Mouse (Mus musculus) lung, postnatal 0 days (tissue): ENCODE measurements around the gene Ing4. TPM values are rescaled to one million over a fixed set of nuclear protein-coding genes. Genes with fewer than 3 reads are reported as not detected.

Source experiments
- ATAC-seq: fragments of 200-750 bp; cut with Nextera tagmentation; 2 replicates; pipeline ENCODE4 v1.8.0; 2017; ENCODE audit warnings: moderate library complexity
- DNase-seq: peaks from one replicate; pipeline ENCODE4 v3.0.0-alpha.2; 2016; ENCODE audit warnings: low spot score
- H3K27ac ChIP-seq: fragments of 300-500 bp; sonication (generic); 2 replicates; pipeline ENCODE4 v1.5.1; 2014; ENCODE audit warnings: antibody characterized with exemption, mild to moderate bottlenecking, low read length, mixed read lengths
- H3K27me3 ChIP-seq: fragments of 300-500 bp; sonication (generic); replicated peaks from 2 replicates; pipeline ENCODE4 v1.6.1; 2014; ENCODE audit warnings: low read length, mixed read lengths; ENCODE audit not compliant: insufficient read depth
- H3K36me3 ChIP-seq: fragments of 300-500 bp; sonication (generic); 2 replicates; pipeline ENCODE4 v1.6.1; 2014; ENCODE audit warnings: low read length, mixed read lengths; ENCODE audit not compliant: insufficient read depth
- H3K4me1 ChIP-seq: fragments of 300-500 bp; sonication (generic); 2 replicates; pipeline ENCODE4 v1.6.1; 2014; ENCODE audit warnings: antibody characterized with exemption, low read depth, low read length, mixed read lengths; ENCODE audit not compliant: insufficient read depth
- H3K4me2 ChIP-seq: fragments of 300-500 bp; sonication (generic); replicated peaks from 2 replicates; pipeline ENCODE4 v1.6.1; 2014; ENCODE audit warnings: low read depth, mild to moderate bottlenecking, low read length, moderate library complexity, mixed read lengths
- H3K4me3 ChIP-seq: fragments of 300-500 bp; sonication (generic); 2 replicates; pipeline ENCODE4 v1.5.1; 2014; ENCODE audit warnings: low read depth, low read length
- H3K9ac ChIP-seq: fragments of 300-500 bp; sonication (generic); replicated peaks from 2 replicates; pipeline ENCODE4 v1.6.1; 2014; ENCODE audit warnings: low read depth, mild to moderate bottlenecking
- H3K9me3 ChIP-seq: fragments of 300-500 bp; sonication (generic); 2 replicates; pipeline ENCODE4 v1.6.1; 2016; ENCODE audit warnings: low read length, mixed read lengths
- CTCF ChIP-seq: IDR thresholded peaks from 2 replicates; pipeline ENCODE4 v1.5.1; 2016; ENCODE audit warnings: antibody characterized with exemption, mild to moderate bottlenecking
- EP300 ChIP-seq: IDR thresholded peaks from 2 replicates; pipeline ENCODE4 v1.6.1; 2016; ENCODE audit warnings: antibody characterized with exemption, mild to moderate bottlenecking, control low read depth
- WGBS: fragments of 180-500 bp; shearing (Covaris S2); extraction: QIAGEN DNeasy Blood & Tissue Kit; methylation state at CpG from one replicate; pipeline ENCODE4 v1.1.7; 2014; 5-methylcytosine and 5-hydroxymethylcytosine counted together
- polyA plus RNA-seq: library from polyadenylated mRNA; unstranded; fragments of >200 nt; fragmentation: Nextera tagmentation; extraction: Ambion mirVana; gene quantifications from 2 replicates; pipeline ENCODE4 v1.2.1, GENCODE M21; 2015

Ing4 gene
- polyA plus RNA-seq, 1 experiment from 2014 or later, result 100 TPM

GRCm38 (mm10) chr6:125084424-125084823, 44.9 kb downstream of the Ing4 start:
- Histone ChIP-seq H3K4me1 (peaks cover 4% of the 10 kb centered on the region; the same call in 1 of the 2 replicates), H3K27ac (no peak overlapping the region), H3K9me3 (no peaks in the 10 kb centered on the region), H3K36me3 (no peaks in the 10 kb centered on the region), H3K9ac (no peak overlapping the region), H3K4me2 (no peak overlapping the region), H3K4me3 (no peak overlapping the region), H3K27me3 (no peaks in the 10 kb centered on the region)
- peak; percentile 13 for ATAC-seq
- TF ChIP-seq CTCF, result peak; percentile 94
- TF ChIP-seq EP300, result no peak
- 2% methylated on average over 4 of the region's 4 CpGs for WGBS
- peak; percentile 89 for DNase-seq

DNA sequence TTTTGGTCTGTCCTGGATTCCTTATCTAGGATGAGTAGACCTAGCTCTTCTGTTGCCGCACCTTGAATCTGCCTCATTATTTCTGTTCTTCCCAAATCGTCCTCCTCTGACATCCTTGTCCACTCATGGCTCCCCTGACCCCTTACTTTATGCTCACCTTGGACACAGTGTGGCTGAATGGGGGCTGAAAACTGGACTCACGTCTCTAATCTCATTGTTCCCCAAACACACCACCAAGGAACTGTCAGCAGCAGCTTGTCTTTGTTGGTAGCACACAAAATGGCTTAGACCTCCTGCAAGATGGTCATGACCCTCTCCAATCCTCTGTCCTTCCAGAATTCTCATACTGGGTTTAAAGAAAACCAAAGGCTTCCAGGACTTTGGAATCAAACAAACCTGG, 48.4 kb downstream of the Ing4 start:
- no peaks in the 10 kb centered on the region for H3K36me3 ChIP-seq
- ATAC-seq (no peak), DNase-seq (no peak)
- no peak overlapping the region for H3K4me2 ChIP-seq
- H3K4me3 ChIP-seq, result no peak overlapping the region
- no peak for TF ChIP-seq CTCF
- no peak for TF ChIP-seq EP300
- peaks cover 5% of the 10 kb centered on the region for H3K4me1 ChIP-seq
- no peak overlapping the region for H3K9ac ChIP-seq
- H3K27me3 ChIP-seq, result no peaks in the 10 kb centered on the region
- peak overlapping the region; percentile 84; the same call in 1 of the 2 replicates for H3K27ac ChIP-seq
- H3K9me3 ChIP-seq, result no peaks in the 10 kb centered on the region
- 61% methylated on average over 3 of the region's 3 CpGs for WGBS

DNA sequence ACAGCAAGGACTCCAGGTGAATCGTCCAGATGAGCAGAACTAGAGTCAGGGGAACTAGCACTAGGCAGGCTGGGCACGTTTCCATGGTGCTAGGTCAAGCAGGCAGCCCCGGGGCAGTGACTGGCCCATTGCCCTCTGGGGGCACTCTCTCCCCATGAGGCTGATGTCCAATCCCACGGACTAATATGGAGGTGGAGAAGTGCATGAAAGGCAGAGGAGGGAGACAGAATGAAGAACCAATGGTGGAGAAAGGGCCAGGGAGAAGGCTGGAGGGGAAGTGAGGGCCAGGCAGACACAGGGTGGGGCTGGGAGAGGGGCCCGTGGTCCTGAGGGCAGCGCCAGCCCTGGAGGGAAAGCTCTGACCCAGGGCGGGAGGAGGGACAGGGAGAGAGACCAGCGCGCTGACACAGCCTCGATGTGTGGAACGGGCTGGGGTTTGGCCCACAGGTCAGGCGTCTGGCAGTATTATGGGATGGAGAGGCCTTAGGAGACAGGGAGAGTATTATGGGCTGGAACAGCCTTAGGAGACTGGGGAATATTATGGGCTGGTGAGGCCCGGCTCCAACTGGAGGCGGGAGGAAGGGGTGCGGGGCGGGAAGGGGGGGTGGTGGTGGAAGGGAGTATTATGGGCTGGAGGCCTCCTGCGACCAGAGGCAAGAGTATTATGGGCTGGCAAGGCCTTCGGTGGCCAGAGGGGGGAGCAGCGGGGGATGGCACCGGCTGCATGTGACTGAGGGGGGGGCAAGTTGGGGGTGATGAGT, 49.2 kb downstream of the Ing4 start:
- H3K4me2 ChIP-seq, result peak overlapping the region; percentile 49
- TF ChIP-seq EP300 (0 out of 2 replicates have a peak, but pooled peaks have one; percentile 15), CTCF (peak; percentile 56)
- no peak overlapping the region for H3K4me3 ChIP-seq
- no peaks in the 10 kb centered on the region for H3K36me3 ChIP-seq
- ATAC-seq (peak; percentile 79), DNase-seq (peak; percentile 96)
- no peak overlapping the region for H3K9ac ChIP-seq
- H3K27me3 ChIP-seq, result no peaks in the 10 kb centered on the region
- 4% methylated on average over 16 of the region's 20 CpGs for WGBS
- H3K27ac ChIP-seq, result peak overlapping the region; percentile 84
- peaks cover 5% of the 10 kb centered on the region for H3K4me1 ChIP-seq
- no peaks in the 10 kb centered on the region for H3K9me3 ChIP-seq

DNA sequence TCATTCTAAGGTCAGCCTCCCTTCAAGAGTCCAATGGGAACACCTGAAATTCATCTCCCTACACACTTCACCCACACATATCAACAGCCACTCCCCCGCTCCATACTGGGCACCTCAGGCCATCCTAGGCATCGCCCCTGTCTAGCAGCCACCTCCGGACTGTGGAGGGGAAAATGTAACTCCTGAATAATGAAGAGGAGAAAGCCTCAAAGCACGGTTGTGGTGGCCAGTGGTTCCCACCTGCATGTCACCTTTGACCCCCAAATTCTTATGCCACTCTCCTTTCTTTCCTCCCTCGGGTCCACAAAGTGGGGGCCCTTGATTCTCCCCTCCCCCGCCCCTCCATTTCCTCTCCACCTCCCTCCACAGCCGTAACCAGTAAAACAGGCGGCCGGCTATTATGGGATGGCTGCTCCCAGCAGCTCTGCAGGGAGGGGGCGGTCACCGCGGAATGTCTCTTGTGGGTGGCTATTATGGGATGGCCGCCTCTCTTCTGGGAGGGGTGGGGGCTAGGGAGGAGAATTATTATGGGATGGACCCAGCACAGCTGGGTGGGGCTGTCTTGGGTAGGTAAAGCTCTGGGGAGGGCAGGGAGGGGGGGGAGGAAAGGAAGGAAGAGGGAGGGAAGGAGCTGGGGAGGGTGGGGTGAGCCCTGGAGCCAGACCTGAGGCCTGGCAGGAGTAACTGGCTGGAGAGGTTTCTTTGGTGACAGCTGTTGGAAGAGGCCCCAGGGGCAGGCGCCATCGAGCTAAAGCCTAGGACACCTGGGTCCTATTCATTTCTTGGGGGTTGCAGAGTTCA, 50.2 kb downstream of the Ing4 start:
- Histone ChIP-seq H3K9ac (no peak overlapping the region; the same call in 1 of the 2 replicates), H3K27me3 (no peaks in the 10 kb centered on the region), H3K27ac (peak overlapping the region; percentile 84), H3K9me3 (no peaks in the 10 kb centered on the region), H3K4me2 (peak overlapping the region; percentile 49), H3K36me3 (no peaks in the 10 kb centered on the region), H3K4me1 (peaks cover 5% of the 10 kb centered on the region), H3K4me3 (no peak overlapping the region)
- ATAC-seq (peak; percentile 73), DNase-seq (peak; percentile 89)
- 4% methylated on average over 15 of the region's 15 CpGs for WGBS
- TF ChIP-seq CTCF (no peak), EP300 (peak; percentile 31; the same call in 1 of the 2 replicates)

DNA sequence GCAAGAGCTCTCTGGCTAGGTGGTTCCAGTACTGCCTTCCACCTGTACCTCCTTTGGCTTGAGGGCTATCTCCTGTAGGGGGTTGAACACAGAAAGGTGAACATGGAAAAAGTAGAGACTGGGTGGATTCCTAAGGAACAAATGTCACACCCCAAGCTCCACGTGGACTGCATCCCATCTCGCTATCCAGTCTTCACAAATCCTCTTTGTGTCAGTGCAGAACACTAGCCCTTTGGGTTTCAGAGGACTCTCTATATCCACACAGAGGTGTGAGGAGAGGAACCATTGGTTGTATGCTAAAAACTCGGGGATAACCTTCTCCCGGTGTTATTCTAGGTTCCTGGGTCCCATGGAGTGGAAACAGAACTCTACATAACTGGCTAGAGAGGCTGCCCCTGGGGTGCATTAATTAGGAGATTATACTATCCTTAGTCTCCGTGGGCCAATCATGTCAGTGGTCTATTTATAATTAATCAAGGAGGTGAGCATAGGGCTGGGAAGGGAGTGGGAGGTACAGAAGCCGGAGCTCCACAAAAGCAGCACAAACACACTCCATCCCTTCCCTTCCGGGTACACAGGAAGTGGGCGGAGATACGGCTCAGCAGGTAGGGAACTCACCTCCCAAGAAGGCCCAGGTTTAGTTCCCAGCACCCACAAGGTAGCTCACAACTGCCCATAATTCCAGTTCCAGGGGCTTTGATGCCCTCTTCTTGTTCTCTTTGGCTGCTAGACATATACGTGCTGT, 51.0 kb downstream of the Ing4 start:
- H3K4me2 ChIP-seq, result peak overlapping the region; percentile 49
- TF ChIP-seq CTCF, result 0 out of 2 replicates have a peak, but pooled peaks have one; percentile 3
- TF ChIP-seq EP300, result no peak
- H3K36me3 ChIP-seq, result no peaks in the 10 kb centered on the region
- no peaks in the 10 kb centered on the region for H3K27me3 ChIP-seq
- WGBS, result 51% methylated on average over 10 of the region's 10 CpGs
- H3K9ac ChIP-seq, result no peak overlapping the region
- no peak overlapping the region for H3K4me3 ChIP-seq
- H3K4me1 ChIP-seq, result peaks cover 5% of the 10 kb centered on the region
- no peaks in the 10 kb centered on the region for H3K9me3 ChIP-seq
- H3K27ac ChIP-seq, result peak overlapping the region; percentile 84
- no peak for ATAC-seq
- no peak for DNase-seq

GRCm38 (mm10) chr6:125092372-125092771, 52.8 kb downstream of the Ing4 start:
- no peak overlapping the region for H3K27ac ChIP-seq
- H3K36me3 ChIP-seq, result no peaks in the 10 kb centered on the region
- DNase-seq (no peak), ATAC-seq (no peak)
- H3K4me2 ChIP-seq, result no peak overlapping the region
- H3K4me1 ChIP-seq, result peaks cover 6% of the 10 kb centered on the region
- no peaks in the 10 kb centered on the region for H3K9me3 ChIP-seq
- no peak for TF ChIP-seq EP300
- no peak for TF ChIP-seq CTCF
- 80% methylated on average over 5 of the region's 5 CpGs for WGBS
- H3K27me3 ChIP-seq, result no peaks in the 10 kb centered on the region
- H3K9ac ChIP-seq, result no peak overlapping the region
- H3K4me3 ChIP-seq, result no peak overlapping the region
